Mouse (Mus musculus): Measurements from ENCODE around the gene Prox2. TPM values are rescaled to one million over a fixed set of nuclear protein-coding genes. Genes with fewer than 3 reads are reported as not detected.

Gene Prox2
- total RNA-seq, 2 experiments from 2014 or later = 1.6 to 2.0 TPM

GRCm38 (mm10) chr12:85095859-85096258, 14.7 kb downstream of the Prox2 start:
- ATAC-seq (ENCODE audit: poor library complexity, severe bottlenecking) = no peak

GRCm38 (mm10) chr12:85095146-85095545, 15.4 kb downstream of the Prox2 start:
- ATAC-seq (ENCODE audit: poor library complexity, severe bottlenecking) = no peak

- ATAC-seq (ENCODE audit: poor library complexity, severe bottlenecking) = no peak
Observed at GRCm38 (mm10) chr12:85094706-85095105, 15.9 kb downstream of the Prox2 start.

DNA sequence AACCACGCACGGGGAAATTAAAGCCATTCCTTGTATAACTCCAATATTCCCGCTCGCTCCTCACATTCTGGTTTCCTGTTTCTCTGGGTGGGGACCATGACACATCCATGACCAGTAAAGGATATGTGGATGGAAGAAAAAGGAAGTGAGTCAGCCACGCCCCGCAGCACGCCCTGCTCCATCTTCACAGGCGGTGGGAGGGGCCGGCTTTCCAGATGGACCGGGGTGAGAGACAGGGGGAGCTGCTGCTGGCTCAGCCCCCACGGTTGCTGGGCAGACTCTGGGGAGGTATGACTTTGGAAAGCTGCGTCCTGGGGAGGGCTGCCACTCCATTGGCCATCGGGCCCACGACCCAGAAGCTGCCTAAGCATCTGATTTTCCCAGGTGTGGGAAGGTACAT, 16.5 kb downstream of the Prox2 start:
- ATAC-seq (ENCODE audit: poor library complexity, severe bottlenecking) = peak; percentile 84

DNA sequence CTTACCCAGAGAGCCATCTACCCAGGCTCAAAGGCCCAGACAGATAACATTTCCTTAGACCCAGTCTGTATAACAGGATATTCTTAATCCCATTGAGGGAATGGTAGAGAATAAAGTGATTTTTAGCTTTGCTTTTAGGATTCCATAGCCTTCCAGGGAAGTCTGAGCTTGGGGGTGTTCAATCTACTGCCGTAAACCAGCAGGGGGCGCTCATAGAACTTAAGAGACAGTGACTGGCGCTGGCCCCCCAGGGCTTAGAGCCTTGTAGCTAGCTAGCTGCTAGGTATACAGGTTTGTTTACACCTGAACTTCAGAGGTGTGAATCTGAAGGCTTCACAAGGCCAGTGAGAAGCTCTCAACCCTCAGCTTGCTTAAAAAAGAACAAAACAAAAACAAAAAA, 18.3 kb downstream of the Prox2 start:
- peak; percentile 66 for ATAC-seq (ENCODE audit: poor library complexity, severe bottlenecking)

- no peak for ATAC-seq (ENCODE audit: poor library complexity, severe bottlenecking)
Observed at GRCm38 (mm10) chr12:85091190-85091589, 19.4 kb downstream of the Prox2 start.

GRCm38 (mm10) chr12:85087845-85088244, 22.7 kb downstream of the Prox2 start:
- ATAC-seq (ENCODE audit: poor library complexity, severe bottlenecking) = no peak

DNA sequence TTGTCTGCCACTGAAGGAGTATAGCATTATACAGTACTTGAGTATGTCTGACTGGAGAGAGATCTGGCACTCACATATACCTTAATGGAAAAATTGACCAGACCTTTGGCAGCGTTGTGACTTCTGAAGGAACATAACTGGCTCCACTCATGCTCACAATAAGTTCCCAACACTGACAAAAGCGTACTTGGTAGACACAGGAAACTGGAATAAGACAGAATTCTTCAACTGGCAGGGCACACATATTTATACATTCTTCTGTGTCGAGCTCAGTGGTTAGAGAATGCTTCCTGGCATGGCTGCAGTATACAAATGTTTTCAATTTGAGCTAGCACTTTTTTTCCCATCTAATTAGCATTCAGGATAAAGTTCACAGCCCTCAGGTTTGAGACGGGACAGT, 25.6 kb downstream of the Prox2 start:
- no peak for ATAC-seq (ENCODE audit: poor library complexity, severe bottlenecking)

GRCm38 (mm10) chr12:85084257-85084656, 26.3 kb downstream of the Prox2 start:
- ATAC-seq (ENCODE audit: poor library complexity, severe bottlenecking) = no peak

DNA sequence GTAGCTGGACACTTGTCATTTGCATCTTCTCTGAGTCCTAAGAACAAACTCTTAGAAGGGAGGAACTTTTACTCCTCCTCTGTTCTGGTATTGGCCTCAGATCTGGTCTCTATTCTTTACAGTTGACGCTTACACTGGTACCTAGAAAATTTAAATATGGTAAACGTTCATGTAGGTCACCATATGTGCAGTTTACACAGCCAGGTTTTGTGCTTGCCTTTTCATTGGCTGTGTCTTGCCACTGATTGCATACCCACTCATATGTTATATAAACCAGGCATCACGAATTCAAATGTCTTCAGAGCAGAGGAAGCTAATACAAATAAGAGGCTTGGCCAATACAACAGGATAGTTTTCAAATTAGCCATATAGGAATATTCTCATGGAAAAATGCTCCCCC, 33.5 kb downstream of the Prox2 start:
- ATAC-seq (ENCODE audit: poor library complexity, severe bottlenecking) = no peak

DNA sequence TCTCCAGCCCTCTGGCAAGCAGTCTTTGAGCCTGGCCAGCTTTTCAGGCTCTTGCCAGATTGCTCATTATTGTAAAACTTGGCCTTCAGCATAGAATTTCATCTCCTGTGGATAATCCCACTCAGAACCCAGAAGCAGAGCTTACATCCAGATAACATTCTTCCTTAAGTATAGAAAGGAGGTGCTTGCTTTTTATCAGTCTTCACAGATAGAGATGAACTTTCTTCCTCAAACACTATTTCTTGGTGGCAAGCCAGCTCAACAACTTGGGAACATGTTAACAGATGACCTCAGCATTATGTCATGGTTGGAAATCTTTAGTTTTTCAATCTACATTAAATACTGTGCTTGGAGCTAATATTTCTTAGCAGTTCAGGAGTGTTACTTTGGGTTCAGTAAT, 39.5 kb downstream of the Prox2 start:
- no peak for ATAC-seq (ENCODE audit: poor library complexity, severe bottlenecking)

DNA sequence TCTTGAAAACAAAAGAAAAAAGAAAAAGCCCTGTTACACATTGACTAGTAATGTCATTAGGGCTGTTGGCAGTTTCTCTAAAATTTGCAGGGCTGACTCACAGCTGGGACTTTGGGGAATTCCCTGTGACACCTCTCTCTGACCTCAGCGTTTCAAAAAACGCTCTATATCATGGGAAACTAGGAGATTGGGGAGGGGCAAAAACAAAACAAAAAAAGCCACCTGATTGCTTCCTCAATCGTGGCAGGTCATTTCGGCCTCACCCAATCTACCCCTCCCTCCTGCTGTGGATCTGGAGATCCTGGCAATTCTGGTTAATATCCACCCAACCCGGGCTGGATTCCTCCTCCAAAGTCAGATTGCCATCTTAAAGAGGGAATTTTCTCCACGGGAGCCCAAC, 59.3 kb downstream of the Prox2 start:
- ATAC-seq (ENCODE audit: poor library complexity, severe bottlenecking) = no peak

Other genes starting within 250 kb of the Prox2 start
- gene Ltbp2, start 234.2 kb downstream of the Prox2 start, total RNA-seq (2015) = 0.11 TPM in 1 of 2 replicates, not detected in the other
- under 0.01 TPM in 1 of 2 replicates, not detected in the other for gene Ltbp2, start 234.2 kb downstream of the Prox2 start, total RNA-seq (2017)
- gene Fcf1, start 139.9 kb downstream of the Prox2 start, total RNA-seq (2015) = 98.7 and 109 TPM in 2 replicates
- 88.8 and 107 TPM in 2 replicates for gene Fcf1, start 139.9 kb downstream of the Prox2 start, total RNA-seq (2017)
- gene Arel1, start 139.9 kb downstream of the Prox2 start, total RNA-seq (2015) = 22.0 and 24.6 TPM in 2 replicates
- gene Arel1, start 139.9 kb downstream of the Prox2 start, total RNA-seq (2017) = 34.3 and 34.4 TPM in 2 replicates
- 40.5 and 44.3 TPM in 2 replicates for gene Ylpm1, start 114.4 kb downstream of the Prox2 start, total RNA-seq (2015)
- gene Ylpm1, start 114.4 kb downstream of the Prox2 start, total RNA-seq (2017) = 31.0 and 35.2 TPM in 2 replicates
- gene Dlst, start 74 bp upstream of the Prox2 start, total RNA-seq (2015) = 68.1 and 91.8 TPM in 2 replicates
- gene Dlst, start 74 bp upstream of the Prox2 start, total RNA-seq (2017) = 166 and 175 TPM in 2 replicates
- 0.04 TPM in 1 of 2 replicates, not detected in the other for gene Rps6kl1, start 40.5 kb upstream of the Prox2 start, total RNA-seq (2015)
- 0.15 TPM in 1 of 2 replicates, not detected in the other for gene Rps6kl1, start 40.5 kb upstream of the Prox2 start, total RNA-seq (2017)
- gene Pgf, start 67.0 kb upstream of the Prox2 start, total RNA-seq (2015) = 0.14 and 0.33 TPM in 2 replicates
- gene Pgf, start 67.0 kb upstream of the Prox2 start, total RNA-seq (2017) = 0.18 TPM in 1 of 2 replicates, not detected in the other
- gene Eif2b2, start 108.7 kb upstream of the Prox2 start, total RNA-seq (2015) = 26.4 and 33.8 TPM in 2 replicates
- gene Eif2b2, start 108.7 kb upstream of the Prox2 start, total RNA-seq (2017) = 43.8 and 68.9 TPM in 2 replicates
- 3.7 and 4.1 TPM in 2 replicates for gene Mlh3, start 159.8 kb upstream of the Prox2 start, total RNA-seq (2015)
- gene Mlh3, start 159.8 kb upstream of the Prox2 start, total RNA-seq (2017) = 6.6 and 7.1 TPM in 2 replicates
- 40.9 and 41.2 TPM in 2 replicates for gene Acyp1, start 177.7 kb upstream of the Prox2 start, total RNA-seq (2015)
- gene Acyp1, start 177.7 kb upstream of the Prox2 start, total RNA-seq (2017) = 26.2 and 49.4 TPM in 2 replicates
- not detected in 2 replicates for gene Zc2hc1c, start 177.8 kb upstream of the Prox2 start, total RNA-seq (2015)
- 0.04 TPM in 1 of 2 replicates, not detected in the other for gene Zc2hc1c, start 177.8 kb upstream of the Prox2 start, total RNA-seq (2017)
- gene Nek9, start 228.6 kb upstream of the Prox2 start, total RNA-seq (2015) = 40.9 TPM in 2 replicates
- 25.1 and 27.9 TPM in 2 replicates for gene Nek9, start 228.6 kb upstream of the Prox2 start, total RNA-seq (2017)

All from megakaryocyte, adult 5-6 weeks (primary cell).